Mouse (Mus musculus) neutrophil, adult 65 days (primary cell): ENCODE results near the gene 1700011L22Rik. TPM values are rescaled to one million over a fixed set of nuclear protein-coding genes. Genes with fewer than 3 reads are reported as not detected.

Source experiments
- total RNA-seq: library from RNA; stranded (reverse); gene quantifications from 2 replicates; pipeline ENCODE4 v1.2.4, GENCODE M21; 2023

Gene 1700011L22Rik
- total RNA-seq = not detected in 2 replicates

GRCm38 (mm10) chr8:79248470-79248869 is at the start of gene 1700011L22Rik:
TSS of gene 1700011L22Rik (minus strand) at chr8:79248570.

GRCm38 (mm10) chr8:79294610-79295275 is 46.4 kb upstream of the 1700011L22Rik start, which contains the start of gene Mmaa:
TSS of gene Mmaa (minus strand) at chr8:79294937.

Other genes with a start within 250 kb of the 1700011L22Rik start
- 0.54 and 1.3 TPM in 2 replicates for gene Zfp827, start 220.1 kb downstream of the 1700011L22Rik start, total RNA-seq
- gene Mmaa, start 46.4 kb upstream of the 1700011L22Rik start, total RNA-seq = 2.8 and 2.9 TPM in 2 replicates
- gene Smad1, start 150.9 kb upstream of the 1700011L22Rik start, total RNA-seq = 3.6 and 4.1 TPM in 2 replicates